Mouse (Mus musculus) lung, postnatal 10 days (tissue): ENCODE data around the gene Armcx4.
"Not testable (repeated sequence)": the region's sequence is repeated elsewhere in the genome, so short reads cannot be mapped to it uniquely, and the experiment has no call there.

Experiments
- DNase-seq: peaks from one replicate; pipeline ENCODE4 v3.0.0; 2021

The Armcx4 gene

DNA sequence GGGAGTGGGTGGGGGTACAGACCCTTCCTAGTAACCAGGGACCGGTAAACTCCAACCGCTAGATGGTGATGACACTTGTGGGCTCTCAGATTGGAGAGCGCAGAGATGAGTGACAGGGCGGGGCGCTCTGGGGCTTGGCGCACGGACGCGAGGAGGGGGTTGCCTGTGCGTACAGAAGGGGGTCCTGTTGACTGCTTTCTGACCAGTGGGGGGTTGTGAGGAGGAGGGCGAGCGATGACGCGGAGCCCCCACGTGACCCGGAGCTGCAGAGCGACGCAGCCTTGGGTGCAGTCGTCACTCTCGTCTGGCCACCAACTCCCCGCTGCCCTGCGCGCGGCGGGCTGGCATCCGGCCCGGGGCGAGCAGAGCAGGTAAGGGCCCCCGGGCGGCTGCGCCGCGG is at the start of gene Armcx4:
Armcx4 (plus strand) TSS at position 253 of the 400 bp plus-strand sequence.
- DNase-seq, result peak; percentile 81

DNA sequence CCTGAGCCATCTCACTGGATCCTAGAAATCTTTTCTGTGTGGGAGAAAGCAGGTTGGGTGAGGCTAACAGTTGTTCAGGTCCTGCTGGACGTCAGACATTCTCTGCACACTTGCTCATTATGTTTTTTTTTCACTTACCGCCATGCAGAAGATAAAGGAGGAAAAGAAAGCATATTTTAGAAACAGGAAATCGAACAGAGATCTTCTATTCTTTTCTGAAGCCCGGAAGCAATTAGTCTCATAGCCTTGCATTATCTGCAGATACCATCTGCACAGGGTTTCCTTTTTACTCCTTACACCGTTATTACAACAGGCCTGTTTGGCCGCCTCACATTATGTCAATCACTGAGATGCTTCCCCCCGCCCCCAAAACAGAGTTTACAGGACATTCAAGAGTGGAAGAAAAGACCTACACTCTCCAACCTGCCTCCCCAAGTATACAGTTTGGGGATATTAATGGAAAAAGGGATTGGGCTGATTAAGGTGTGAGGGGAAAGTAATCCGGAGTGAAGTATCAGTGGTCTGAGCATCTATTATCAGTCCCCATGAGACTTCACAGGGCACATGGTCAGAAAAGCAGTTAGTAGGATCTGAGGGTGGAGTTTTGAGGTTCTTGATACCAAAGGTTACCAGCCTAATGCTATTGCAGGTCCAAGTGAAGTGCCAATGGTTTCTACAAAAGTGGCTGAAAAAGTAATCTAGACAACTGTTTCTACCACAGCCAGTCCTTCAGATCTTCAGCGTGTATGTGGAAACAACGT is 45.1 kb upstream of the Armcx4 start:
- peak; percentile 51 for DNase-seq

DNA sequence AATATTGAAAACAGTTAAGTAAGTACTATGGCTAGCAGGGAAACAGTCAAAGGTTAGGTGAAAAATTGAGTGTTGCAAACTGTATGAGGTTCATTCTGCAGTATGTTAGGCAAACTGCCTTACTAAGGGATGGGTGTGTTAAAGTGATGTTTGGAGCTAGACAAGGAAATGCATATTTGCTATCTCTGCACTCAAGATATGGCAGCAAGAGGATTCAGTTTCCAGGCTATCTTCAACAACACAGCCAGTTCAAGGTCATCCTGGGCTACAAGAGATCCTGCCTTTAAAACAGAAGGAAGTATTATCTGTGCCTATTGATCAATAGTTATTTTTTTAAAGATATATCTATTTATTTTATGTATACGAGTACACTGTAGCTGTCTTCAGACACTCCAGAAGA is 40.0 kb upstream of the Armcx4 start:
- no peak for DNase-seq

DNA sequence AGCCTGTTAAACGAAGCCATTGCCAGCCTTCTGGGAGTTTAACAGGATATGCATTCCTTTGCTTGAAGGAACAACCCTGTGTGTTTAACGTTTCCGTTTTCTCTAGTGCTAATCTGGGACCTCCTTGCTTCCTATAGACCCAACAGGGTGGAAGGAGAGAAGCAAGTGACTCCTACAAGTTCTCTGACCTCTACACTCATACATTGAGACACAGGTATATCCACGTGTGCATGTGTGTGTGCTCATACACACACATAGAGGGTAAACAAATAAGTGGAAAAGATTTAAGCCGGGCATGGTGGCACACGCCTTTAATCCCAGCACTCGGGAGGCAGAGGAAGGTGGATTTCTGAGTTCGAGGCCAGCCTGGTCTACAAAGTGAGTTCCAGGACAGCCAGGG is 38.9 kb upstream of the Armcx4 start:
- DNase-seq, result no peak

DNA sequence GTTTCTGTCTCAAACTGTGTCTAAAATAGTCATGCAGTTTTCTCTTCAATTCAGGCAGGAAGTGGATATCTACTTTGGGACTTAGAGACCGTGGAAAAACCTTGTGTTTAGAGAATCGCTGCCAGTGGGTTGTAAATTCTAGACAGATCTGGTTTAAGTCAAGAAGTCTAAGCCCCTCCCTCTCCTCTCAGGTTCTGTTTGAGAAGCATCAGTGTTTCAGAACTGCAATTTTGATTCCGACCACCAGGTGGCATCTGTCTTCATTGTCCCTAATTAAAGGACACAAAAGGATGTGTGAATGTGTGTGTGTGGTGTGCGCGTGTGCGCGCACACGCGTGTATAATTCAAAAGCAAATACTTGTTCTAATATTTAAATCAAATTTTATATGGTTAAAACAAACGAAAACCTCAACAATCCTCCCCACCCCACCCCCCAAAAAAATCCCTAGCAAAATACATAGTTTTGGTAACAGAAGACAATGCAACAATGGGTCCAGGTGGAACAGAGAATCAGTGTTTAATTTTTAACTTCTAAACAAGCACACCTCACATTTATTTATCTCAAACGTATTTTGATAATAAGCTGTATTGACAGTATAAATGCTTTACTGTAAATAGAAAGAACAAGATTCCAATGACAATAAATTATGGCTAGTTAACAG is 38.2 kb upstream of the Armcx4 start:
- peak; percentile 87 for DNase-seq

DNA sequence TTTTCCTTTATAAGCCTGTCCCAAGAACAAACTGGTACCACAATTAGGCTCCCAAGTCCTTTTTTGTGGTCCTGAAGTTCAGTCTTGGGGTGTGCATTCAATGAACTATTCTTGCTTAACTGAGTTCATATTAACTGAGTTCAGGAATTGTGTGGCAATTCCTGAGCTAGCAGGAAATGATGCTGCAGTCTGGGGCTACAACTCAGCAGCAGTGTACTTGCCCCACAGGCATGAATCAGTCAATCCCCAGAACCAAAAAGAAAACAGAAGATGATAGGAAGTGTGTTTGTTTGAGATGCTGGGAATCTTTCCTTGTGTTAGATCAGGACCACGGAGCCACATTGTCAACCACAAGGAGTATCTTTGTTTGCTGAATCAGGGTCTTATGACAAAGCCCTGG is 34.3 kb upstream of the Armcx4 start:
- DNase-seq, result no peak

DNA sequence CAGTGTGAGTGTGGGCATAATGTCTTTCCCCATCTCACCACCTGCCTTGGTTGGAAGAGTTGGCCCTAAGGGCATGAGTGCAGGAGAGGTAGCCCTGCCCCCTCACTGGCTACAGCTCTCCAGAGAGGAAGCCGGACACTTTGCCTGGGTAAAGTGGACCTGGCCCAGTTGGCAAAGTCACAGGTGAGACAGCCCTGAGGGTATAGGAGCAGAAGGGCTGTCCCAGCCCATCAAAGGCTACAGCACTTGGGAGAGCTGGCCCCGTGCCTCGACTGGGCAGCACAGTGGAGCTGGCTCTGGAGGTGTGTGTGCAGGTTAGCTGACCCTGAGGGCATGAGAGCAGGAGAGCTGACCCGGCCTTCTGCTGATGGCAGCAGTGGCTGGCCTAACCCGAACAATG is 24.7 kb upstream of the Armcx4 start:
- no peak for DNase-seq

DNA sequence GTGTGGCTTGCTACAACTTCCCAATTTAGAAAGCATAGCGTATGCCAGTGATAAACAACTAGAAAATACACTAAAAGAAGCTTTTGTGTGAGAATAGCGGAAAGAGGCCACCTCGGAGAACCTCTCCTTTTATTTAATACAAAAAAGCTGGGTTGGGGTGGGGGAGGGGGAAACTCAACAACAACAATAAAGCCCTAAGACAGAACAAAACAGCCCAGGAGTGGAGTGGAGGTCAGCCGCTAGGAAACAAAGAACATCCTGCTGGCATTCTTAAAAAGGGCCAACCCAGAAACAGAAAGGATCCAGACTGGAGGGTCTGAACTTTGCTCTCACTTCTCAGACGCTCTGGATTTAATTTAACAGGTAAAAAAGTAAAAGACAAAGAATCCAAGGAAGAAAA is 11.3 kb upstream of the Armcx4 start:
- no peak for DNase-seq

DNA sequence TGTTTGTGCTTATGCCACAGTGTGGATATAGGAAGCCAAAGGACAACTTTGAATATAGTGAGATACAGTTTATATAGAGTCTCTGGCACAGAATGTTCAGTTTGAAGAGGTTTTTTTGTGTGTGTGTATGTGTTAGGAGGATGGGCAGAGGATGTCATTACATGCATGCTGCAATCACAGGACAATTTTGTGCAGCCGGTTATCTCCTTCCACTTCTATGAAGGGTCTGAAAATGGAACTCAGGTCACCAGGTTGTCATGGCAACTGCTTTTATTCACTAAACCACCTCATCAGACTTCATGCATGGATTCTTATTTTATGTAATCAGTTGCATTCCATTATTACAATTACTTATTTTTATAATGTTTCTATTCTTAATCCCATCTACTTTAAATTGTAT is 10.4 kb upstream of the Armcx4 start:
- no peak for DNase-seq

DNA sequence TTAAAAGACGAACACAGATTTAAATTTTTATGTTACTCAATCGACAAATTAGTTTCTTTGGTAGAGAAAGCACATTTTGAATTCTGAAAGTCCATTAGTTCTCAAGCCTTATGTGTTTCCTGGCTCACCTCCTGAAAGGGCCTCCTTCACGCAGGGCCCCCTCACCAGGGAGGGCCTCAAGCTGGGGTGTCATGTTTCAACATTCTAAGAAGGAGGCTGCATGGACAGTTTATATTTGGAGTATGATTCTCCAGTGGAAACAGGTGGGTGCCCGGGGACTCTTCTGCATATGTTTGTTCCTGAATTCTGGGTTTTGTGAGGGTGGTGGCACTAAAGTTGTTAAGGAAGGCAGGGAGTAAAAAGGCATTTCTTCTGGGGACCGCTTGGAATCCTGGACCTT is 1.4 kb upstream of the Armcx4 start:
- no peak for DNase-seq

DNA sequence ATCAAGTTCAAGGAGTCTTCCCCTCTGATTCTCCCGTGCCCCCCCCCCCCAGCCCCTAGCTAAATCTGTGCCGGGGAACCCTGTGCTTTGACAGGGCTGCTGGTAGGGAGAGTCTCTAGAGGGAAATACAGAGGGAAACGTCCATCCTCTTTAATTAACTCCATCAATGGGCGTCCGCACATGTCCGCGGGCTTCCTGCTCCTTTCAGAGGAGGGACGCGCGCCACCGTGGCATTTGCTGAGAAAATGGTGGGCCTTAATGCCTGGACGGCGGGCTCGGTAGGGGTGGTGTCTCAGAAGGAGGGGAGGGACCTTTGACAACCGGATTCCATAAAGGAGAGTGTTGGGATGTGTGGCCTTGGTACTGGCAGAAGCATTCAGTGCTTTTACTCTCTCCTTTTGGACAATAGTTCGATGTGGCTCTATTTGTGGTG is 436 bp downstream of the Armcx4 start:
- peak; percentile 56 for DNase-seq

DNA sequence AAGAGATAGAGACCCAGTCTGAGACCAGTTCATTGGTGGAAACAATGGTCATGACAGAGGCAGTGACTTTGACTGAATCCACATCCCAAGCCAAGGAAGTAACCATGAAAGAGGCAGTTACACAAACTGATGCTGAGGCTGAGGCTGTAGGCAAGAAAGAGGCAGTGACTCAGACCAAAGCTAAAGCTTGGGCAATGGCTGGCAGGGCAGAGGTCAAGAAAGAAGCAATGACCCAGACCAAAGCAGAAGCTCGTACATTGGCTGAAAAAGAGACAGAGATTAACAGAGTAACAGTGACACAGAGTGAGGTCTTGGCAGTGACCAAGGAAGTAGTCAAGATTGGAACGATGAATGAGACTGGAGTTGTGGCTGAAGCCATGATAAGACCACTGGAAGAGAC is 3.4 kb downstream of the Armcx4 start:
- DNase-seq, result no peak

DNA sequence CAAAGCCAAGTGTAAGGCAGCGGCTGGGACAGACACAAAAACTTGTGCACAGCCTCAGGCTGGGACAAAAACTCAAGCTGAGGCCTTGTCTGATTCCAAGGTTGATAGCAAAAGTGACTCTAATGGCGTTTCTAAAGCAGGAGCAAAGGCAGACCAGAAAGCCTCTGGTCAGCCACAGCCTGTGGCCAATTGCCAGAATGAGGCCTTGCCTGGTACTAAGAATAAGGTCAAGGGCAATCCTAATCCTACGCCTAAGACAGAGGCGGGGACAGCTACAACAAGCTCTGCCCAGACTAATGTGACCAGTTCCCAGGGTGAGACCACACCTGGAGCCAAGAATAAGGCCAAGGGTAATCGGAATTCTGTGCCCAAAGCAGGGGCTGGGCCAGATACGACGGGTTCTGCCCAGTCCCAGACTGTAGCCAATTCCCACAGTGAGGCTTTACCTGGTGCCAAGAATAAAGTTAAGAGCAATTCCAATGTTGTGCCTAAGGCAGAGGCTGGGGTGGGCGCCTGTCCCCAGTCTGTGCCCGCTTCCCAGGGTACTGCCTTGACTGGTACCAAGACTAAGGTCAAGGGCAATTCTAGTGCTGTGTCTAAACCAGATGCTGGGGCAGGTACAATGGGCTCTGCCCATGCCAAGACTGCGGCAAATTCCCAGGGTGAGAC is 4.7 kb downstream of the Armcx4 start:
- DNase-seq, result no peak

DNA sequence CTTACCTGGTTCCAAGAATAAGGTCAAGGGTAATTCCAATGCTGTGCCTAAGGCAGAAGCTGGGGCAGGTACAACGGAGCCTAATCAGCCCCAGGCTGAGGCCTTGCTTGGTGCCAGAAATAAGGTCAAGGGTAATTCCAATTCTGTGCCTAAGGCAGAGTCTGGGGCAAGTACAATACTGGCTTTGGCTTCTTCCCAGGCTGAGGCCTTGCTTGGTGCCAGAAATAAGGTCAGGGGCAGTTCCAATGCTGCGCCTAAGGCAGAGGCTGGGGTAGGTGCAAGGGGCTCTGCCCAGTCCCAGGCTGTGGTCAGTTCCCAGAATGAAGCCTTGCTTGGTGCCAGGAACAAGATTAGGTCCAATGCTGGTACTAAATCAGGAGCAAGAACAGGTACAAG is 5.2 kb downstream of the Armcx4 start:
- no peak for DNase-seq

DNA sequence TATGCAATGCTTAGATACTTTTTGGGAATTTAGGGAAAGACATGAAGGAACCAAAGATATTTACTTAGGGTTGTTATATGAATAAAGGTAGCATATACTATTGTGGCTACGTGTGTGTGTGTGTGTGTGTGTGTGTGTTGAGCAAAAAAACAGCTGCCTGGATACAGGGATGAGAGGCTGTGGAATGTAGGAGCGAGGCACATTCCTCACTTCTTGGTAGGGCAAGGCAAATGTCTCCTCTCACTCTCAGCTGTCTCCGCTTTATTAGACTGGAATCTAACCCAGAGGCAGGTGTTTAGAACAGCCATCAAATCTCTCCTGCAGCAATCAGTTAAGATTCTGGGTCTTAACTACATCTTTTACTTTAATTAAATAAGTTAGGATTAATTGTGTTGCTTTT is 30.5 kb downstream of the Armcx4 start:
- no peak for DNase-seq

DNA sequence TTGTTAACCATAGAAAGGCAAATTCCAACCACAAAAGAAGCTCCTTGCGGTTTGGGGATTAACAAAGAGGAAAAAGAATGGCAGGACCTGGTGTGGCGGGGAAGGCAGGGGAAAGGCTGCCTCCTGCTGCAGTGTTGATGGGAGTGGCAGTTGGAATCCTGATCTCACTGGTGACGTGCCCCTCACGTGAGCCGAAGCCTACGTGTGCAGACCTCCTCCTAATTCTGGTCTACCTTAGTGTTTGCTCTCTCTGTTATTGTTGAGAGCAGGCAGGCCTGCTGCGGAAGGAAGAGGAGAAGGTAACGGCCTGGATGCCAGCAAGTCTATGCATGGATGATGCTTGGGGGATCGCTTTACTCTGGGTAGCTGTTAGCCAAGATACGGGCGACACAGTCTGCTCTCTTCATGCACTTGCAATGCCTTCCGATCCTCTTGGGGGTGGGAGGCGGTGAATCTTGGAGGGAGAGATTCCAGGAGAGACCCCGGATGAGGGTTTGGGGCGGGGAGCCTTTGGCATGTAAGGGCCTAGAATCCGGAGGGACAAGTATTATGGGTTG is 31.5 kb downstream of the Armcx4 start, which contains the start of gene Armcx1:
Armcx1 (plus strand) TSS at position 212 of the 557 bp plus-strand sequence.
- peak; percentile 69 for DNase-seq

DNA sequence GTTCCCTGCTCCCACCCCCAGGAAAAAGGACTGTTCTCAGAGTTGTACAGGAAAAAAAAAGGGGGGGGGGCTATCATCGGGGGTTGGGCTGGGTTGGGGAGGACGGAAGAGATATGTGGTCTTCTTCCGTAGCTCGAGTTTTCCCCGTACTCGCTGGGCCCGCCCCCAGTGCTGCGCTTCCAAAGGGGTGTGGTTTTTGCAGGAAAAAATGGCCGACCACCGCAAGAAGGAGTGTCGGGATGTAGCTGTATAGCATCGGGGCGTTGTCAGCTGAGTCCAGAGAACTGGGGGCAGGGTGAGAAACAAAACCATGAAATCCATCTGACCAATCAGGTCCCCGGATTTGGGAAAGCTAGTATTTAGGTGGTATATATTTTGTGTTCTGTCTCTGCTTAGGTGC is 32.2 kb downstream of the Armcx4 start:
- peak; percentile 86 for DNase-seq

DNA sequence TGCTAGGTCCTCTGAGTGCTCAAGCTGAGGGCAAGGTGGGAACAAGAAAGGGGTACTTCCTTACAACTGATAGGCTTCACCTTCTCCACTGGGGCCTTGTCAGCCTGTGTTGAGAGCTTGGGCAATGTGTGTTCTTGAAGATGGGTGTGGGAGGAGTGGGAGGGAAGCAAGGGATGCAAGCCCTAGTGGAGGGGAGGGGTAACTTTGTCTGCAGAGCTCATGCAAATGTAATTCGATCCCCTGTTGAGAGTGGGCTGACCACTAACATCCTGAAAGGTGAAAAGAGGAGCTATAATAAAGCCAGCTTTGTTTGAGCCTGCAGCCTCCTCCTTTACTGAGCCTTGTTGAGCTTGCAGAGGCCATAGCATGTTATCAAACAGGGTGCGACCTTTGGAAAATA is 37.4 kb downstream of the Armcx4 start:
- not testable (repeated sequence) for DNase-seq

DNA sequence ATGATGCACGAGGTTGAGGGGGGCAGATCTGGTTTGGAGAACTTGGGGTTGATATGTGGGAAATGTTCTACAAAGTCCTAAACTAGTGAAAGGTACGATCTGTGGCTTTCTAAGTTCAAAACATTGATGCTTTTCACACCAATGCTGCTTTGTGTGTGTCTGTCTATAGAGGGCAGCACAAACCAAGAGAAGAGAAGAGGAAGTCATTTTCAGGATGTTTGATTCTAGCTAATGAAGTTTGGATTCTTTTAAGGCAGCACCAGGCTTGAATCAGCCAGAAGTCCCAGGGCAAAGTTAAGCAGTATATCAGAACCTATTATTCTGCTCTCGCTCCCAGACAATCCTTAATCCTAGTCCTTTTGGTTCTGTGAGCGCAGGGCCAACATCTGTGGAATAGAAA is 43.5 kb downstream of the Armcx4 start:
- DNase-seq, result peak; percentile 53

DNA sequence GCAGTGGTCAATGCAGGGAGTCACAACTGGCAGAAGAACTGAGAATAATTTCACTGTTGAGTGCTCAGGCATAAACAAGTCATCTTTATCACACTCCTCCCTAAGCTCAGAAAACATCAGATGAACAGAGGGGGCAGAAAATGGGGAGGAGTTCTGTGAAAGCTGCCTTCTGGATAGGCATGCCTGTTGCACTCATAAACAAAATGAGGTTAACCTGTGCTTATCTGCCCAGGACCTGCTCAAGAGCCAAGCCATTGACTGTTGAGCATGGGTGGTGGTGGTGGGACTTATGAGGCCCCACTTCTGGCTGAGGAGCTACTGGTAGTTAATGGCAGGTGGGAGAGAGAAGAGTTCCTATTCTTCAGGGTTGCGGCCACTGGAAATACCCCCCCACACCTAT is 51.5 kb downstream of the Armcx4 start:
- DNase-seq, result no peak

DNA sequence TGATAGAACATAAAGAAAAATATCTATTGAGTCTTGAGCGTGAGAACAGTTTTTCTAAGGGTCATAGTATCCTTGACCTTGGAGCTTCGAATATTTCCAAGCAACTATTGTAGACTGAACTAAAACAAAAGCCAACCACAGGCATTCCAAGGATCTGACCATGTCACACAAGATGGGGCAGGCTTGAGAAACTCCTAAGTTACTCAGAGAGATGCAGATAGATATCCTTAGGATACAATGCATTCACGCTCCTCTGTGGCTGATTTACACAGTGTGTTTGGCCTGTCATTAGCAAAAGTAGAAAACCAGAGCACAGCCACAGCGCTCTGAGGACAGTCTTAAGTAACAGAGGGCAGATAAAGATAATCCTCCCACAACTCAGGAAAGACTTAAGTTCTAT is 52.8 kb downstream of the Armcx4 start:
- no peak for DNase-seq

DNA sequence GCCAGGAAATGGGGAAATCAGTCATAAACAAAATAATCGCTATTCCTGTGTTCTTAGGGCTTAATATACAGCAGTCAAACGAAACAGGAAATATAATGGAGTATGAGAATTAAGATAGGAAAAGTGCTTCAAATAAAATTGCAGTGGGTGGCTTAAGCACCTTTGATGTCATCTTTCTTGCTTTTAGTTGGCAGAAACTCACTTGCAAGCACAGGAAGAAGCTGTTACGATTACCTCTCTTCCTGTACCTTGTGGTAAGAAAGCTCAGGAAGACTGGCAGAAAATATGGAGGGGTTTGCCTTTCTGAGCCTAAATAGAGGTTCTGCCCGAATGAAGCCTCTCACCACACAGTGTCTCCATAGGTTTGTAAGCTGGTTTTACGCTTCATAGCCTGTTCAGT is 55.5 kb downstream of the Armcx4 start:
- DNase-seq, result no peak
